Mouse (Mus musculus) ES-E14 (cell line): ENCODE results near the gene Ap3b1. TPM values are rescaled to one million over a fixed set of nuclear protein-coding genes. Genes with fewer than 3 reads are reported as not detected.

ENCODE experiments used
- DNase-seq: peaks from one replicate; pipeline ENCODE4 v3.0.0-alpha.2; 2013; ENCODE audit warnings: low read depth, low spot score
- H3K27ac ChIP-seq: 2 replicates; pipeline ENCODE4 v1.5.1; 2012; ENCODE audit warnings: low read depth, mild to moderate bottlenecking, low read length, moderate library complexity, mixed read lengths; ENCODE audit not compliant: poor library complexity, insufficient read depth, severe bottlenecking
- H3K36me3 ChIP-seq: 2 replicates; pipeline ENCODE4 v1.6.1; 2012; ENCODE audit warnings: mild to moderate bottlenecking, low read length, moderate library complexity, mixed read lengths; ENCODE audit not compliant: control insufficient read depth, poor library complexity, insufficient read depth, severe bottlenecking
- H3K4me1 ChIP-seq, 2 experiments: fragments of 150-350 bp in 1 of 2; sonication (generic) in 1 of 2; 2 replicates each; pipeline ENCODE4 v1.6.1; 2012; ENCODE audit warnings: low read length in 2 of 2, mild to moderate bottlenecking in 1 of 2, mixed read lengths in 1 of 2; ENCODE audit not compliant: control insufficient read depth in 2 of 2, insufficient read depth in 2 of 2, poor library complexity in 1 of 2
- H3K4me3 ChIP-seq, 2 experiments: fragments of 150-350 bp in 1 of 2; sonication (generic) in 1 of 2; 2 replicates each; pipeline ENCODE4 v1.5.1; 2012; ENCODE audit warnings: low read length in 2 of 2, low read depth in 1 of 2, mild to moderate bottlenecking in 1 of 2, mixed read lengths in 1 of 2; ENCODE audit not compliant: insufficient read depth in 1 of 2, poor library complexity in 1 of 2, severe bottlenecking in 1 of 2
- H3K9ac ChIP-seq: 2 replicates; pipeline ENCODE4 v1.6.1; 2012; ENCODE audit warnings: low read depth, mild to moderate bottlenecking, low read length, mixed read lengths; ENCODE audit not compliant: poor library complexity, insufficient read depth, severe bottlenecking
- H3K9me3 ChIP-seq: fragments of 150-350 bp; sonication (generic); 2 replicates; pipeline ENCODE4 v1.6.1; 2012; ENCODE audit warnings: low read depth, mild to moderate bottlenecking, low read length; ENCODE audit not compliant: control insufficient read depth, insufficient read depth
- CHD2 ChIP-seq: IDR thresholded peaks from 2 replicates; pipeline ENCODE4 v1.6.1; 2014; ENCODE audit warnings: mild to moderate bottlenecking, low read depth, low read length, inconsistent platforms
- HCFC1 ChIP-seq: IDR thresholded peaks from 2 replicates; pipeline ENCODE4 v1.6.1; 2012; ENCODE audit warnings: low read length, inconsistent platforms, borderline replicate concordance; ENCODE audit not compliant: insufficient read depth
- MAFK ChIP-seq: IDR thresholded peaks from 2 replicates; pipeline ENCODE4 v1.6.1; 2014; ENCODE audit warnings: mild to moderate bottlenecking, low read depth, low read length, inconsistent platforms; ENCODE audit not compliant: insufficient read depth
- ZC3H11A ChIP-seq: IDR thresholded peaks from 2 replicates; pipeline ENCODE4 v1.6.1; 2012; ENCODE audit warnings: low read depth, mild to moderate bottlenecking, inconsistent platforms, low read length, borderline replicate concordance
- ZNF384 ChIP-seq: IDR thresholded peaks from 2 replicates; pipeline ENCODE4 v1.6.1; 2012; ENCODE audit warnings: low read depth, low read length, inconsistent platforms
- in situ Hi-C, 2 experiments: fragments of 600-800 bp; cut with MboI; formaldehyde crosslinking; loops; one replicate each; pipeline ENCODE4 v1.15.1; 2025; ENCODE audit warnings: low sequenced_read_pairs in 2 of 2, inconsistent platforms in 1 of 2; ENCODE audit not compliant: unreplicated experiment in 2 of 2
- total RNA-seq: library from RNA; depleted of rRNA; stranded (reverse); fragments of 300-350 nt; gene quantifications from 2 replicates; pipeline ENCODE4 v1.2.3, GENCODE M21; 2012

Ap3b1 gene
- total RNA-seq, 1 experiment: 33.2 TPM

GRCm38 (mm10) chr13:94398568-94399374 lies 40.0 kb downstream of the Ap3b1 start:
- Histone ChIP-seq H3K9ac (no peak overlapping the region), H3K36me3 (peaks cover 19% of the 10 kb centered on the region; the same call in 1 of the 2 replicates), H3K4me3 (no peak overlapping the region), H3K4me1 (peaks cover 0 to 3% of the 10 kb centered on the region in 2 experiments; a peak in 1 of 4 replicates), H3K27ac (no peak overlapping the region), H3K9me3 (no peaks in the 10 kb centered on the region)
- TF ChIP-seq HCFC1: no peak
- no peak for TF ChIP-seq ZNF384
- TF ChIP-seq ZC3H11A: no peak
- TF ChIP-seq CHD2: no peak
- no peak for TF ChIP-seq MAFK
- in situ Hi-C loops: no loop called here
- no peak for DNase-seq

- Histone ChIP-seq H3K9ac (no peak overlapping the region), H3K4me1 (no peaks in the 10 kb centered on the region), H3K36me3 (peaks cover 28% of the 10 kb centered on the region), H3K9me3 (no peaks in the 10 kb centered on the region), H3K4me3 (no peak overlapping the region), H3K27ac (no peak overlapping the region)
- no peak for TF ChIP-seq ZC3H11A
- TF ChIP-seq MAFK: no peak
- TF ChIP-seq ZNF384: no peak
- no peak for TF ChIP-seq HCFC1
- TF ChIP-seq CHD2: no peak
- in situ Hi-C loops: no loop called here
- no peak for DNase-seq
Observed at GRCm38 (mm10) chr13:94400465-94400864, 41.7 kb downstream of the Ap3b1 start.

- in situ Hi-C loops: no loop called here
- Histone ChIP-seq H3K4me1 (no peaks in the 10 kb centered on the region), H3K9ac (no peak overlapping the region), H3K9me3 (no peaks in the 10 kb centered on the region), H3K36me3 (peaks cover 5% of the 10 kb centered on the region; the same call in 1 of the 2 replicates), H3K27ac (no peak overlapping the region), H3K4me3 (no peak overlapping the region)
- TF ChIP-seq CHD2 (no peak), ZC3H11A (no peak), ZNF384 (no peak), HCFC1 (no peak), MAFK (no peak)
- no peak for DNase-seq
Observed at GRCm38 (mm10) chr13:94423600-94423999, 64.8 kb downstream of the Ap3b1 start.

- no peak overlapping the region for H3K27ac ChIP-seq
- H3K9ac ChIP-seq: no peak overlapping the region
- no peak for DNase-seq
- H3K4me1 ChIP-seq: no peaks in the 10 kb centered on the region
- no peak overlapping the region for H3K4me3 ChIP-seq
- TF ChIP-seq CHD2: no peak
- TF ChIP-seq ZNF384: no peak
- no peak for TF ChIP-seq MAFK
- no peak for TF ChIP-seq HCFC1
- no peak for TF ChIP-seq ZC3H11A
- in situ Hi-C loops: no loop called here
- H3K36me3 ChIP-seq: peaks cover 7% of the 10 kb centered on the region; the same call in 1 of the 2 replicates
- no peaks in the 10 kb centered on the region for H3K9me3 ChIP-seq
Observed at GRCm38 (mm10) chr13:94429567-94429966, 70.8 kb downstream of the Ap3b1 start.

- in situ Hi-C loops: no loop called here
- Histone ChIP-seq H3K4me3 (no peak overlapping the region), H3K9me3 (no peaks in the 10 kb centered on the region), H3K36me3 (peaks cover under 1% of the 10 kb centered on the region; the same call in 1 of the 2 replicates), H3K27ac (no peak overlapping the region), H3K9ac (no peak overlapping the region), H3K4me1 (peaks cover 0 to 2% of the 10 kb centered on the region in 2 experiments; a peak in 1 of 4 replicates)
- no peak for DNase-seq
- no peak for TF ChIP-seq MAFK
- TF ChIP-seq CHD2: no peak
- TF ChIP-seq HCFC1: no peak
- no peak for TF ChIP-seq ZNF384
- TF ChIP-seq ZC3H11A: no peak
Observed at GRCm38 (mm10) chr13:94439386-94439785, 80.6 kb downstream of the Ap3b1 start.
